Mouse (Mus musculus) CD4-positive, CD25-positive, alpha-beta regulatory T cell, adult 4 months (primary cell): ENCODE measurements around the gene Nexmif. TPM values are rescaled to one million over a fixed set of nuclear protein-coding genes. Genes with fewer than 3 reads are reported as not detected.
"Not testable (repeated sequence)": the region's sequence is repeated elsewhere in the genome, so short reads cannot be mapped to it uniquely, and the experiment has no call there.

Source experiments
- ATAC-seq: one replicate; pipeline ENCODE4 v1.8.0; 2017
- polyA plus RNA-seq, 2 experiments: library from polyadenylated mRNA; unstranded; fragments of 100-300 nt; shearing (Covaris generic); gene quantifications; one replicate each; pipeline ENCODE4 v1.2.1; 2017

Nexmif gene
- not detected for polyA plus RNA-seq

GRCm38 (mm10) chrX:104200736-104201591 is at the start of gene Nexmif:
Nexmif (minus strand) TSS chrX:104201185.
- no peak for ATAC-seq

GRCm38 (mm10) chrX:104208701-104209100 is 7.7 kb upstream of the Nexmif start:
- no peak for ATAC-seq

- no peak for ATAC-seq
These were observed 681 bp upstream of the Nexmif start for GRCm38 (mm10) chrX:104201592-104202139.

- no peak for ATAC-seq
These were observed 623 bp downstream of the Nexmif start for GRCm38 (mm10) chrX:104200388-104200735.

- no peak for ATAC-seq
These were observed 1.2 kb downstream of the Nexmif start for GRCm38 (mm10) chrX:104199611-104200387.

- ATAC-seq: no peak
These were observed 1.9 kb downstream of the Nexmif start for GRCm38 (mm10) chrX:104199070-104199469.

GRCm38 (mm10) chrX:104196561-104196960 is 4.4 kb downstream of the Nexmif start:
- no peak for ATAC-seq

GRCm38 (mm10) chrX:104179257-104179656 is 21.7 kb downstream of the Nexmif start:
- peak; percentile 53 for ATAC-seq

- ATAC-seq: no peak
These were observed 50.9 kb downstream of the Nexmif start for GRCm38 (mm10) chrX:104150072-104150471.

GRCm38 (mm10) chrX:104115266-104115665 is 85.7 kb downstream of the Nexmif start:
- not testable (repeated sequence) for ATAC-seq

- no peak for ATAC-seq
These were observed 86.4 kb downstream of the Nexmif start for GRCm38 (mm10) chrX:104114596-104114995.

- no peak for ATAC-seq
These were observed 146.1 kb downstream of the Nexmif start for GRCm38 (mm10) chrX:104054848-104055247.

- ATAC-seq: no peak
These were observed 160.7 kb downstream of the Nexmif start for GRCm38 (mm10) chrX:104040276-104040675.

- no peak for ATAC-seq
These were observed 167.1 kb downstream of the Nexmif start for GRCm38 (mm10) chrX:104033843-104034242.

- no peak for ATAC-seq
These were observed 168.2 kb downstream of the Nexmif start for GRCm38 (mm10) chrX:104032756-104033155.

Other genes with a start within 250 kb of the Nexmif start
- 10 to 100 TPM; 28.3 to 32.7 TPM for gene Rlim, start 219.9 kb downstream of the Nexmif start, polyA plus RNA-seq
- gene Abcb7, start 212.7 kb upstream of the Nexmif start, polyA plus RNA-seq: 10 to 100 TPM; 21.9 to 22.1 TPM